Mouse (Mus musculus): ENCODE data around the gene Gna12. TPM values are rescaled to one million over a fixed set of nuclear protein-coding genes. Genes with fewer than 3 reads are reported as not detected.

Gna12 gene
- polyA plus RNA-seq, 1 experiment from 2014 or later = 49.7 TPM

DNA sequence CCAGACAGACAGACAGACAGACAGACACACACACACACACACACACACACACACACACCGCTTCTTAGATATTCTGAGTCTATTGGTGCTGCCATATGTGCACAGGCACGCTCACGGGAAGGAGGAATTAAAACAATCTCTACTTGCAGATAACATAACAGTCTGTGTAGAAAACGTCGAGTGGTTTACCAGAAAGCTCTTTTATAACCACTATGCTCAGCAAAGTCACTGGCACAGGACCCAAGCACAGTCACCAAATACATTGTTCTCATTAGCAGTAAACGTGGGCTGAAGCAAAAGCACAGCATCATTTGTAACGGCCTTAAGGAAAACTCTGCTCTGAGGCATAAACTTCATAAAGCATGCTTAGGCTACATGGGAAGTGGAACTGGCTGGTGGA lies 6.1 kb downstream of the Gna12 start:
- H3K4me2 ChIP-seq (ENCODE audit: low read depth, low read length, severe bottlenecking) = no peak overlapping the region
- 92% methylated on average over 7 of the region's 7 CpGs for WGBS
- H3K27me3 ChIP-seq (ENCODE audit: control insufficient read depth, insufficient read depth, low read length) = no peaks in the 10 kb centered on the region
- H3K4me1 ChIP-seq (replicated peaks; ENCODE audit: control insufficient read depth, insufficient read depth, low read length) = peaks cover 14% of the 10 kb centered on the region; the same call in 1 of the 2 replicates
- no peak overlapping the region for H3K4me3 ChIP-seq (ENCODE audit: low read depth, low read length)
- DNase-seq (ENCODE audit: low spot score) = no peak
- H3K9me3 ChIP-seq (ENCODE audit: control insufficient read depth, low read length) = no peaks in the 10 kb centered on the region
- no peak overlapping the region for H3K27ac ChIP-seq (ENCODE audit: low read depth, low read length)
- no peaks in the 10 kb centered on the region for H3K36me3 ChIP-seq (ENCODE audit: control insufficient read depth, insufficient read depth, low read length)
- H3K9ac ChIP-seq (ENCODE audit: low read length) = no peak overlapping the region
- ATAC-seq (replicated peaks; ENCODE audit: low FRiP score) = no peak

DNA sequence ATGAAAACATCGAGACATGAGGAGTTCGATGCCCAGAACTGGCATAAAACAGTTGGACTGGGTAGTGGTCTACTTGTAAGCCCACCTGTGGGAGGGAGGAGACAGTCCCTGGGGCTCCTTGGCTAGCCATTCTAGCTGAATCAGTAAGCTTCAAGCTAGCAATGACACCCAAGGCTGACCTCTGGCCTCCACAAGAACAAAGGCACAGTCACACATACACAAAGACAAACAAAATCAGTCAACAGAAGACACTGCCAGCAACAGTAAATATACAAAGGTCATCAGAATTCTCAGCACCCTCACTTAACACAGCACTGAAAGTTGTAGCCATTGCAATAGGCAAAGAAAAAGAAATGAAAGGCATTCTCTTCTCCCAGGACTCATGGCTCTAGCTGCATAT lies 6.8 kb downstream of the Gna12 start:
- H3K4me3 ChIP-seq (ENCODE audit: low read depth, low read length) = no peak overlapping the region
- H3K4me2 ChIP-seq (ENCODE audit: low read depth, low read length, severe bottlenecking) = no peak overlapping the region
- ATAC-seq (replicated peaks; ENCODE audit: low FRiP score) (no peak), DNase-seq (ENCODE audit: low spot score) (no peak)
- no peaks in the 10 kb centered on the region for H3K9me3 ChIP-seq (ENCODE audit: control insufficient read depth, low read length)
- no peak overlapping the region for H3K9ac ChIP-seq (ENCODE audit: low read length)
- H3K36me3 ChIP-seq (ENCODE audit: control insufficient read depth, insufficient read depth, low read length) = no peaks in the 10 kb centered on the region
- H3K27ac ChIP-seq (ENCODE audit: low read depth, low read length) = no peak overlapping the region
- WGBS = 98% methylated on average over 2 of the region's 2 CpGs
- peaks cover 10% of the 10 kb centered on the region for H3K4me1 ChIP-seq (replicated peaks; ENCODE audit: control insufficient read depth, insufficient read depth, low read length)
- H3K27me3 ChIP-seq (ENCODE audit: control insufficient read depth, insufficient read depth, low read length) = no peaks in the 10 kb centered on the region

DNA sequence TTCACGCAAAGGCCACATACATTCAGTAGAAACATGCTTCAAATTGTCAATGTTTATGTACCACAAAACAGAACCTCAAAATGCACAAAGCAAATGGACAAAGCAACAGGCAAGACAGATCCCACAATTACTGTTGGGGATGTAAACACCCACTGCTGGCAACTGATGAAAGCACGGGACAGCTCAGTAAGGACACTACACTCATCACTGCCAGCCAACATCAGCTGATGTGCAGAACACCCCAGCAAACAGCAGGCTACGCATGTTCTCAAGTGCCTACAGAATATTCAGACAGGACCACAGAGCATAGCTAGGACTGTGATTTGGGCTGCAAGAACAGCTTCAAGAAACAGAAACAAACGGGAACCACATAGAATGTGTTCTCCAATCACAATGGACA lies 8.3 kb downstream of the Gna12 start:
- H3K36me3 ChIP-seq (ENCODE audit: control insufficient read depth, insufficient read depth, low read length) = no peaks in the 10 kb centered on the region
- peaks cover 5% of the 10 kb centered on the region for H3K4me1 ChIP-seq (replicated peaks; ENCODE audit: control insufficient read depth, insufficient read depth, low read length)
- H3K27ac ChIP-seq (ENCODE audit: low read depth, low read length) = no peak overlapping the region
- no peaks in the 10 kb centered on the region for H3K9me3 ChIP-seq (ENCODE audit: control insufficient read depth, low read length)
- no peaks in the 10 kb centered on the region for H3K27me3 ChIP-seq (ENCODE audit: control insufficient read depth, insufficient read depth, low read length)
- no peak for DNase-seq (ENCODE audit: low spot score)
- no peak overlapping the region for H3K9ac ChIP-seq (ENCODE audit: low read length)
- H3K4me2 ChIP-seq (ENCODE audit: low read depth, low read length, severe bottlenecking) = no peak overlapping the region
- no peak overlapping the region for H3K4me3 ChIP-seq (ENCODE audit: low read depth, low read length)
- 93% methylated on average over 4 of the region's 4 CpGs for WGBS
- no peak for ATAC-seq (replicated peaks; ENCODE audit: low FRiP score)

DNA sequence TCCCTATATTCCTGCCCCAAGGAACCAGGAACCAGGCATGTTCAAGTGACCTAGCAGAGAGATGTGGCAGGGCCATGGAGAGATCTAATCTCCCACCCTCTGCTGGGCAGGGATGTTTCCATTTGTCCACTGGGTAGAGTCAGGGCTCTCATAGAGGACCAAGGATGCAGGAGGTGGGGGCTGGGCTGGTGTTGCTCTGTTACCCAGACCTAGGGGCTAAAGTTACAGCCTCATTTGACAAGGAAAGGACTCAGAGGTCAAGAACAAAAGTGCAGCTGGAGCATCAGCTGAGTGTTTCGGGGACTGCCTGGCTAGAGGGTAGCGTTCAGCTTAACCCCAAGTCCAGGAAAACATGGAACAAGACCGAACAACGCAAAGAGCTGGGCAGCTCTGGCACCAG lies 9.7 kb downstream of the Gna12 start:
- peaks cover 5% of the 10 kb centered on the region for H3K4me1 ChIP-seq (replicated peaks; ENCODE audit: control insufficient read depth, insufficient read depth, low read length)
- H3K27ac ChIP-seq (ENCODE audit: low read depth, low read length) = no peak overlapping the region
- 85% methylated on average over 4 of the region's 4 CpGs for WGBS
- no peak overlapping the region for H3K4me3 ChIP-seq (ENCODE audit: low read depth, low read length)
- H3K27me3 ChIP-seq (ENCODE audit: control insufficient read depth, insufficient read depth, low read length) = no peaks in the 10 kb centered on the region
- H3K9ac ChIP-seq (ENCODE audit: low read length) = no peak overlapping the region
- DNase-seq (ENCODE audit: low spot score) = no peak
- ATAC-seq (replicated peaks; ENCODE audit: low FRiP score) = no peak
- H3K4me2 ChIP-seq (ENCODE audit: low read depth, low read length, severe bottlenecking) = no peak overlapping the region
- H3K9me3 ChIP-seq (ENCODE audit: control insufficient read depth, low read length) = no peaks in the 10 kb centered on the region
- no peaks in the 10 kb centered on the region for H3K36me3 ChIP-seq (ENCODE audit: control insufficient read depth, insufficient read depth, low read length)

DNA sequence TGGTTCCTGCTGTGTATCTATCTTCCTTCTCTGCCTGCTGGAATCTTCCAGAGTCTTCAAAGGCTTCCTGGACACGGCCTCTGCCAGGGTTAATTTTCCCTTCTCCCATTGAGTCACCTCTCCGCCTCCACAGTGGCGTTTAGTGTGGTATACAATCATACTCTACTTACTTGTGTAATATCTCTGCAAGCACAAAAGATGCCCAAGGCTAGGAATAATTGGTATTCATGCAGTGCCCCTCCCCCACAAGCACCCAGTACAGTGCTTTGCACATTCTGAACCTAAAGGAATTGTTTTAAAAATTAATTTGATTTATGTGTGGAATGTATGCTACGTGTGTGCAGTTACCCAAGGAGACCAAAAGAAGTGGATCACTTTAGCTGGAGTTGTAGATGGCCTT lies 10.6 kb downstream of the Gna12 start:
- 68% methylated on average over 4 of the region's 4 CpGs for WGBS
- Histone ChIP-seq H3K9ac (ENCODE audit: low read length) (no peak overlapping the region), H3K4me3 (ENCODE audit: low read depth, low read length) (no peak overlapping the region), H3K4me2 (ENCODE audit: low read depth, low read length, severe bottlenecking) (no peak overlapping the region), H3K27ac (ENCODE audit: low read depth, low read length) (no peak overlapping the region), H3K4me1 (replicated peaks; ENCODE audit: control insufficient read depth, insufficient read depth, low read length) (peaks cover 9% of the 10 kb centered on the region), H3K27me3 (ENCODE audit: control insufficient read depth, insufficient read depth, low read length) (no peaks in the 10 kb centered on the region), H3K9me3 (ENCODE audit: control insufficient read depth, low read length) (no peaks in the 10 kb centered on the region), H3K36me3 (ENCODE audit: control insufficient read depth, insufficient read depth, low read length) (no peaks in the 10 kb centered on the region)
- ATAC-seq (replicated peaks; ENCODE audit: low FRiP score) (no peak), DNase-seq (ENCODE audit: low spot score) (no peak)

DNA sequence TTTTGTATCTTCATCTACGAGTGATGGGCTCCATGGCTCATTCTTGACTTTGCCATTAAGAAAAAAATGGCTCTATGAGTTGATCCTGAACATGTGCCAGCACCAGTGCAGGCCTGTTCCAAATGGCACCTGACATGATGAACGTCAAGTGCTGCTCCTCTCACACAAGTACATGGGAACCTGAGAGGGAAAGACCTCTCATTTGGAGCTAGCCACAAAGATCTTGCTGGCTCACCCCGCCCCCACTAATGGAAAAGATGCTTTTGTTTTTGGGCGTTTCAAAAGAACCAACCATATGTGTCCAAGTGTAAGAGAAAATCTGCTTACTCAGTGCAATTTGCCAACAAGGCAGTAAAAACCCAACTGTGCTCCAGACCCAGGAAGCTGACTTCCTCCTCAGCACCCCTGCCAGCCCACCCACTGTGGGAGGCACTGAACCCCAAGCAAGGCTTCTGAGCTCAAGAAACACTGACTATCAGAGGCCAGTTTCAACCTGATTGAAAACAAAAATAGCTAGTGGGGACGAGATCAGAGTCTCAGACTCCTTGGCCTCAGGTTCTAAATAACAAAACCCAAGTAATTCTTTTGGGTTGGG lies 11.7 kb downstream of the Gna12 start:
- DNase-seq (ENCODE audit: low spot score) (no peak), ATAC-seq (replicated peaks; ENCODE audit: low FRiP score) (no peak)
- no peak overlapping the region for H3K27ac ChIP-seq (ENCODE audit: low read depth, low read length)
- H3K9me3 ChIP-seq (ENCODE audit: control insufficient read depth, low read length) = no peaks in the 10 kb centered on the region
- no peaks in the 10 kb centered on the region for H3K36me3 ChIP-seq (ENCODE audit: control insufficient read depth, insufficient read depth, low read length)
- peaks cover 9% of the 10 kb centered on the region for H3K4me1 ChIP-seq (replicated peaks; ENCODE audit: control insufficient read depth, insufficient read depth, low read length)
- H3K4me3 ChIP-seq (ENCODE audit: low read depth, low read length) = no peak overlapping the region
- no peaks in the 10 kb centered on the region for H3K27me3 ChIP-seq (ENCODE audit: control insufficient read depth, insufficient read depth, low read length)
- H3K4me2 ChIP-seq (ENCODE audit: low read depth, low read length, severe bottlenecking) = no peak overlapping the region
- H3K9ac ChIP-seq (ENCODE audit: low read length) = no peak overlapping the region
- 80% methylated on average over 5 of the region's 5 CpGs for WGBS

DNA sequence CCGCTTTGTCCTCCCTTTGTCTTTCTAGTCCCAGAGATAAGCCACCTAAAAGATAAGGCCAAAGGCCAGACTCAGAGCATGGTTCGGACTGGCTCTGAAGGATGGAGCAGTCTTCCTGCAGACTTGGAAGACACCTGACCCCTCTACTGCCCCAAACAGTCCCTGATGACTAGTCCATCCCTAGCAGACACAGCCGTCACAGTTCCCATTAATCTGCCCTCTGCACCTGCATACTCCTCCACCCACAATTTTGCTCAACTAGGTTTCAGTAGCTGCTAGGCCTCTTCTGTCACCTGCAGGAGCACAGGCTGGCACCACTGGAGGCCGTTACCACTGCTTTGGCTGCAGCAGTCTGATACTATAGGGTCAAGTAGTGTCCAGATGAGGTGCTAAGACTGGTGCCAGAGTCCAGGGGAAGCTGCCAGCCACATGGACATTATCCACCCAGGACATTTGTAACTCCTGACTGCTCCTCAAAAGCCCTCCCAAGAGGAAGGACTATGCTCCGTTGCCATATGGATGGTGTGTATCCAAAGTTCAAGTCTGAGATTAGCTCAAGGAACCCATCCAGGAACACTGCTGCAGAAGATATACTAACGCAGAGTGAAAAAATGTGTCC lies 13.2 kb downstream of the Gna12 start:
- 88% methylated on average over 6 of the region's 6 CpGs for WGBS
- Histone ChIP-seq H3K4me3 (ENCODE audit: low read depth, low read length) (no peak overlapping the region), H3K9ac (ENCODE audit: low read length) (no peak overlapping the region), H3K36me3 (ENCODE audit: control insufficient read depth, insufficient read depth, low read length) (no peaks in the 10 kb centered on the region), H3K27ac (ENCODE audit: low read depth, low read length) (no peak overlapping the region), H3K9me3 (ENCODE audit: control insufficient read depth, low read length) (no peaks in the 10 kb centered on the region), H3K4me1 (replicated peaks; ENCODE audit: control insufficient read depth, insufficient read depth, low read length) (peaks cover 12% of the 10 kb centered on the region), H3K27me3 (ENCODE audit: control insufficient read depth, insufficient read depth, low read length) (no peaks in the 10 kb centered on the region), H3K4me2 (ENCODE audit: low read depth, low read length, severe bottlenecking) (no peak overlapping the region)
- ATAC-seq (replicated peaks; ENCODE audit: low FRiP score) (no peak), DNase-seq (ENCODE audit: low spot score) (no peak)

DNA sequence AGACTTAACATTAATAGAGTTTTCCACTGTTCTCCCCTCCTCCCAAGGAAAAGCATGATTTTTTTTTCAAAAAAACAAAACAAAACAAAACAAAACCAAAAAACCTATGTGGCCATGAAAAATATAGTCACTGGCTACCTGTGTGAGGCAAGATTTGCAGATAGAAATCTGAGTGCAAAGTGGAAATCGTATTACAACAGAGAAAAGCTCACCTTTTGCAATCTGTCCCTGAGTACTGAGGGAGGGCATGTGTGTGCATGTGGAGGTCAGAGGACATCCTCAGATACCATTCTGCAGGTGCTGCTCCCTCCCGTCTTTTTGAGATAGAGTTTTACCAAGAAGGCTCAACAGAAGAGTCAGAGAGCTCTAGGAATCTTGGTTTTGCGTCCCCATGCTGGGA lies 14.2 kb downstream of the Gna12 start:
- Histone ChIP-seq H3K27ac (ENCODE audit: low read depth, low read length) (no peak overlapping the region), H3K9me3 (ENCODE audit: control insufficient read depth, low read length) (no peaks in the 10 kb centered on the region), H3K36me3 (ENCODE audit: control insufficient read depth, insufficient read depth, low read length) (no peaks in the 10 kb centered on the region), H3K4me3 (ENCODE audit: low read depth, low read length) (no peak overlapping the region), H3K27me3 (ENCODE audit: control insufficient read depth, insufficient read depth, low read length) (no peaks in the 10 kb centered on the region), H3K4me2 (ENCODE audit: low read depth, low read length, severe bottlenecking) (no peak overlapping the region), H3K9ac (ENCODE audit: low read length) (no peak overlapping the region), H3K4me1 (replicated peaks; ENCODE audit: control insufficient read depth, insufficient read depth, low read length) (peaks cover 12% of the 10 kb centered on the region)
- WGBS = 86% methylated on average over 3 of the region's 3 CpGs
- DNase-seq (ENCODE audit: low spot score) (no peak), ATAC-seq (replicated peaks; ENCODE audit: low FRiP score) (no peak)

DNA sequence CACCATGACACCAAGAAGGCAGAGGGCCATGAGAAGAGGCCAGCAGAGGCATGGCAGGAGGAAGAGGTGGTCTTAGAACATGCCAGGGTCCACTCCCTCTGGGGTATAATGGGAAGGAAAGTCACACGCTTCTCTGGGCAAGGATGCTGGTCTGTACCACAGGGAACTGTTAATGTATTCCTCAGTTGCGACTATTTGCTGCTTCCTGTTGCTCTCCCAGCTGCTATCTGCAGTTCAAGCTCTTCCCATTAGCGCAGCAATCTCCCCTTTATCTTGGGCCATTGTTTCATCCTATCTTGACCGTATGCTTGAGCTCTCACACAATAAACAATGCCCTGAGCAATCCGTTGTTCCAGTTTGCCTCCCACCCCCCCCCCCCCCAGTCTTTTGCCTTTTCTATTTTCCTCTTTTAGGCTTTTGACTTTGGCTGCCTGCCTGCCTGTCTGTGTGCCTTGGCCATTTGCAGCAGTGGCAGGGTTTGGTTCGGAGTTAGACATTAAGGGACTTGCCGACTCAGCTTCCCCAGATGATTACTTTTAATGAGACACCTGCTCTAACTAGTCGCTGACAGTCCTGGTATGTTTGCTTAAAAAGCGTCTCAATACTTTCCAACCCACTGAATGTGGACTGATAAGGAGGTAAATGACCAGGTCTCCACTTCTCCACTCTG lies 15.0 kb downstream of the Gna12 start:
- Histone ChIP-seq H3K9ac (ENCODE audit: low read length) (no peak overlapping the region), H3K4me1 (replicated peaks; ENCODE audit: control insufficient read depth, insufficient read depth, low read length) (peaks cover 12% of the 10 kb centered on the region)
- no peak for DNase-seq (ENCODE audit: low spot score)

More for the DNA sequence above, 15.0 kb downstream of the Gna12 start:
- H3K9me3 ChIP-seq (ENCODE audit: control insufficient read depth, low read length) = no peaks in the 10 kb centered on the region
- H3K27ac ChIP-seq (ENCODE audit: low read depth, low read length) = no peak overlapping the region
- no peaks in the 10 kb centered on the region for H3K36me3 ChIP-seq (ENCODE audit: control insufficient read depth, insufficient read depth, low read length)
- H3K4me2 ChIP-seq (ENCODE audit: low read depth, low read length, severe bottlenecking) = no peak overlapping the region
- H3K27me3 ChIP-seq (ENCODE audit: control insufficient read depth, insufficient read depth, low read length) = no peaks in the 10 kb centered on the region
- 23% methylated on average over 9 of the region's 9 CpGs for WGBS
- no peak for ATAC-seq (replicated peaks; ENCODE audit: low FRiP score)
- no peak overlapping the region for H3K4me3 ChIP-seq (ENCODE audit: low read depth, low read length)

Data from forebrain, embryonic 11.5 days (tissue).